Mouse (Mus musculus): ENCODE results near the gene Npas3.

The Npas3 gene

DNA sequence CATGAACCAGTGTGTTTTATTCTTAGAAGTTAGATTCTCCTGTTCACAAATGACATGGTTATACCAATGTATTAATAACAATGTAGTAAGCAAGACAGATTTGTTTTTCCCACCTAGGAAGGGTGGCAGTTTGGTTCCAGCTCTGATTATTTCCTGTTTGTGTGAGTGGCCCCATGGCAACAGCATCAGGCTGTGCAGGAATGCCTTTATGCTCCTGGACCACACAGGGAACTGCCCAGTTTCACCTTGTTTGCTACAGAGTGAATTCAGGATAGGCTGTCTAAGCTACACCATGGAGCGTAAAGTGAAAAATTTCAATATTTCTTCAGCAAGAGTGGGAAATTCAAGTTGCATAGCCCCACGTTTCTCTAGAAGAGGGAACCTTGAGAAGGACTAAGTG, 162.2 kb downstream of the Npas3 start:
- no peak for DNase-seq (ENCODE audit: low spot score in 2 of 2)

DNA sequence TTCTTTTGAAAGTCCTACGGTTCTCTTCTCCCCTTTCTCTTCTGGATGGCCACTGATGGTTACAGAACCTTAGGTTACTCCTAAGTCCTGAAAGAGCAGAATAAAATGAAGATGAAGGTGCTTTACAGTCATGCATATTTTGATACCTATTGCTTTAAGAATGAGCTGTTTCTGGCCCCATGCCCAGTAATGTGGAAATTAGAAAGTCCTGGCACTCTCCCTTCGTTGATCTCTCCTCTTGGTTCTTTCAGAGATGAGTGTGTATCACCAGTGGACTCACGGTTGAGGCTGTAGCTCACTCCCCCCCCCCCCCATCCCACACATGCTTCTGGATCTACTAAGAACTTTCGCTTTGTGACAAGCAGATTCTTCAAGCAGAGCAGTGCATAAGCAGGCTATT, 167.6 kb downstream of the Npas3 start:
- DNase-seq (ENCODE audit: low spot score in 2 of 2) = no peak

DNA sequence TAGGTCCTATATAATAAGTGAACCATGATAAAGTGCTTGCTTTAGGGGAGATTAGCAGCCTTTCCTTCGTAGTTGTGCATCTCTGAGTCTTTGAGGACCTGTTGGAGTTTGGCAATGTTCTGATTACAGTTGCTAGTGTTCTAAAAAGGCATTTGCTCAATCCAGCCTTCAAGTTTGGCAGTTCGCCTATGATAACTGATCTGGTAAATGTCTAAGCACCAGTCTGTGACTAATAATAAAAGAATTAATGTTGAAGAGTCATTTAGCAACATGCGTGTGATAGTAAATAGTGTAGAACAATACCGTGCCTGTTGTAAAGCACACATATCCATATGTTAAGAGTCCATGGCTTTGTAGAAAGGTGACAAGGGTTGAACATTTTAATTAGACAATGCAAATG, 173.2 kb downstream of the Npas3 start:
- DNase-seq (ENCODE audit: low spot score in 2 of 2) = no peak

DNA sequence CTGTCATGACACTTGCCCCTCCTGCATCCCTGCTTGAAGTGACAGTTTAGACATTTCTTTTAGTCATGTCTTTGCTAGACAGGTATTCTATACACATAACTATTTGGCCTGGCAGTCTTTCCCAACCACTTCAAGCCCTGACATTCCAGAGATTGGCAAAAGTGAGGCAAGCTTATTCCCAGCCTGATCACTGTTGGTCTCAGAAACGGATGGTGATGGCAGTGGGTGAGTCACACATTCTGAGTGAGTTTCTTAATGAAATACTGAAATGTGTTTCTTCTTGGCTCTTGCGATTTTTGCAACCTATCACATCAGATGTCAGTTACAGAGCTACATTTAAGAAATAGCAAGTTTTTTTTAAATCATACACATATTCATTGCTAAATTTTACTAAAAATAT, 175.2 kb downstream of the Npas3 start:
- no peak for DNase-seq (ENCODE audit: low spot score in 2 of 2)

- no peak for DNase-seq (ENCODE audit: low spot score in 2 of 2)
These were observed 177.5 kb downstream of the Npas3 start for GRCm38 (mm10) chr12:53426006-53426405.

- DNase-seq (ENCODE audit: low spot score in 2 of 2) = no peak
These were observed 178.7 kb downstream of the Npas3 start for GRCm38 (mm10) chr12:53427153-53427552.

GRCm38 (mm10) chr12:53442029-53442428, 193.6 kb downstream of the Npas3 start:
- no peak for DNase-seq (ENCODE audit: low spot score in 2 of 2)

DNA sequence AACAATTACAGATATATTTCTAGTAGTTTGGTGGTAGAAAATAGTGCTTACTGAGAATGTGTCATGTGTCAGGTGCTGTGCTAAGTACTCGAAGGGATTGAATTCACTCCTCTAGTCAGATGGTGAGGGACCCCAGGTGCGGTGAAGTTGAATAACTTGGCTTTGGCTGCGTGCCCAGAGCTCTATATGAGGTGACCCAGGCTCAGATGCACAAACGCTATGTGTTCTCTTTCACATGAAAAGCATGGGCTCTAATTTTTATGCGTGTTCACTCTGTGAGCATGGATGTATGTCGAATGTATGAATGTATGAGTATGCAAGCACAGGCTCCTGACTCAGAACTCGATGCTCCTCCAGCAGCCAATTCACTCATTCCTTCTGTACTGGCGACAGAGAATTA, 199.0 kb downstream of the Npas3 start:
- DNase-seq (ENCODE audit: low spot score in 2 of 2) = no peak

DNA sequence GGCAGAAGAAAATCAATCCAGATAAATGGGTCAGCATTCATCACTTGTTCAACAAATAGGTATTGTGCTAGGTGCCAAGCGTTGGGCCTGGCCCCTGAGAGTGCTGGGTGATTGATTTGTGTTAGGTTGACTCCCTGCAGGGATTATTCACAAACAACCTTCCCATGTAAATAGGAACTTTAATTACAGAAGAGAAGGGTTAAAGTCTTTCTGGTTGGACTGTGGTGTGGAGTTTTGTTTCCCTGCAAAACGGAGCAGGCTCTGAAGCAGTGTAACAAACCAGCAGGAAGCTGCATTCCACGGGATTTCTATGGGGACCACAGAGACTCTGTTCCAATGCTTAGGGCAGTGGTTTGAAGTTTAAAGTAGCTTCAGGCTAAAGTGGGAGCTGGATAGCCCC, 199.6 kb downstream of the Npas3 start:
- no peak for DNase-seq (ENCODE audit: low spot score in 2 of 2)

- DNase-seq (ENCODE audit: low spot score in 2 of 2) = no peak
These were observed 219.1 kb downstream of the Npas3 start for GRCm38 (mm10) chr12:53467549-53467948.

GRCm38 (mm10) chr12:53474486-53474885, 226.0 kb downstream of the Npas3 start:
- DNase-seq (ENCODE audit: low spot score in 2 of 2) = no peak

DNA sequence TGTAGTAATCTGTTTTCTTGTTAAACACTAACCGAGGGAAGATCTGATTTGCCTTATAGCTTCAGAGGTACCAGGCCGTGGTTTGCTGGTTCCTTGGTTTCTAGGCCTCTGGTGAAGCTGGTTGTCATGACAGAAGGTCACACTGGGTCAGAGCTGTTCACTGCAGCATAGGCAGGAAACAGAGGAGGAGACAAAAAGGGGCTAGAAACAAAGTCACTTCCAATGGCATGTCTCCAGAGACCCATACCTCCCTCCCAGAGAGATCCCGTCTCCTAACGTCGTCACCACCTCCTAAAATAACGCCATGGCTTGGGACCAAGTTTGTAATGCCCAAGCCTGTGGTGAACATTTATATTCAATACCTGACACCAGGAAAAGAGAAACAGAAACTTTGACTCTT, 236.4 kb downstream of the Npas3 start:
- no peak for DNase-seq (ENCODE audit: low spot score in 2 of 2)

GRCm38 (mm10) chr12:53496386-53496785, 247.9 kb downstream of the Npas3 start:
- no peak for DNase-seq (ENCODE audit: low spot score in 2 of 2)

- DNase-seq (ENCODE audit: low spot score in 2 of 2) = no peak
These were observed 266.4 kb downstream of the Npas3 start for GRCm38 (mm10) chr12:53514885-53515284.

DNA sequence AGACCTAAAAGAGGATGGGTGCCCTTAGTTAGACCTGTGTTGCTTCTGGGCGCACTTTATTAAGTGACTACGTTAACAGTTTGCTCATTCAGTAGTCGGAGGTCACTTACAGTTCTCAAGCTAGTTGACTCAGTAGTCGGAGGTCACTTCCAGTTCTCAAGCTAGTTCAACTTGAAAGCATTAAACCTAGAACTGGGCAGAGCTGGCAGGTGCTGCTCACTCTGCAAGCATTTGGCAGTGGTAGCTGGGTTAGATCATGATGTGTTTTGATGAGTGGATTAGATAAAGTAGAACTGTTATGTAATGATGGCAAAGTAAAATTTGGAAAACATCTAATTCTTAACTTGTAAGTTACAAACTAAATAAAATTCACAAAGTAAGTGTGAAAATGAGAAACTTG, 271.1 kb downstream of the Npas3 start:
- DNase-seq (ENCODE audit: low spot score in 2 of 2) = no peak

DNA sequence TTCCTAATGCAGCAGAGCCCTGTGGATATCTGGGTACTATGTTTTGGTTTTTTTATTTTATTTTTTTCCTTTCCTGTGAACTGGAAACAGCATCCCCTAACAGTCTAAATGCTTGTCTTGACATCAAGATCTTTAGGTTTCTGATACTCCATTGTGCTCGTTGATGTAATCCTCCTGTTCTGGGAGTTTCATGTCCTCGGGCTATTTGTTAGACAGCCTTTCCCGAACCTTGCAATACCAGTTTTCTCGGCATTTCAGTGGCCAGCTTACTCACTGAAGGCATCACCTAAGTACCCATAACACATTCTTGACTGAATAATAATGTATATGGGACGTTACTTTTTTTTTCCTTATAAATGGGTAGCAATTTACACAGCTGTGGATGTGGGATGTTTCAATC, 274.2 kb downstream of the Npas3 start:
- DNase-seq (ENCODE audit: low spot score in 2 of 2) = no peak

GRCm38 (mm10) chr12:53527046-53527445, 278.6 kb downstream of the Npas3 start:
- DNase-seq (ENCODE audit: low spot score in 2 of 2) = no peak

- DNase-seq (ENCODE audit: low spot score in 2 of 2) = no peak
These were observed 280.9 kb downstream of the Npas3 start for GRCm38 (mm10) chr12:53529345-53529744.

DNA sequence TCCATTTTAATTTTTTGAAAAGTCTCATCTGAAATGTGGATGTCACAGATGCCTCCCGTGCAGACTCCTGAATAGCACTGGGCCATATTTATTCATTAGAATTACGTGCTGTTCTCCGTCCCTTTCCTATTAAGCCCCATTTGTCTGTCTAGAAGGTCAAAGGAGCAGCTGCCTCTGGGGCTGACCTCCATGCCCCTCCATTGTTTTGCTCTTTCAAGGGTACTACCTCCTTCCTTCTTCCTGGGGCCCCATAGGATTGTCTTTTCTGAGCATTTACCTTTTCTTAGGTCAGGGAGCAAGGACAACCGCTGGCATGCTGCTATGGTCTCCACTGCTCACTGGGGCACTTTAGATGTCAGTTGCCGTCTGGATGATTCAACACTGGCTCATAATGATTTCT, 288.3 kb downstream of the Npas3 start:
- DNase-seq (ENCODE audit: low spot score in 2 of 2) = no peak

GRCm38 (mm10) chr12:53556359-53556758, 307.9 kb downstream of the Npas3 start:
- DNase-seq (ENCODE audit: low spot score in 2 of 2) = no peak

GRCm38 (mm10) chr12:53558259-53558658, 309.8 kb downstream of the Npas3 start:
- no peak for DNase-seq (ENCODE audit: low spot score in 2 of 2)

GRCm38 (mm10) chr12:53566712-53567387, 318.4 kb downstream of the Npas3 start:
- DNase-seq (ENCODE audit: low spot score in 2 of 2) = no peak

- no peak for DNase-seq (ENCODE audit: low spot score in 2 of 2)
These were observed 332.7 kb downstream of the Npas3 start for GRCm38 (mm10) chr12:53581181-53581580.

DNA sequence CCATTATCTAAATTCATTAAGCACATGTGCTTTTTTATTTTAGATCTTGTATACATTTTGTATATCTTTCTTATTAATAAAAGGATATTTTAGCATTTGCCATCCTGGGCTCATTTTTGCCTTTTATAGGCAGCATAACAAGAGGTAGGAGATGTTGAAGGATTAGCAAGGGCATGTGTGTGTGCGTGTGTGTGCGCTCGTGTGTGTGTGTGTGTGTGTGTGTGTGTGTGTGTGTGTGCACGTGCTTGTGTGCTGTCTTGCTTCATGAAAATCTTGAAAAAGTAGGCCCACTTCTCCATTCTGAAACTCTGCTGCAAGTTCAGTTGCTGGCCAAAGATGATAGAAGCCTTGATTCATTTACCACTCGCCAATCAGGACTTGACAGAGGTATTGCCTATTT, 338.8 kb downstream of the Npas3 start:
- DNase-seq (ENCODE audit: low spot score in 2 of 2) = no peak
